Mouse (Mus musculus) small intestine, adult 2 months (tissue): ENCODE results near the gene Commd3.

Source experiments
- CTCF ChIP-seq: fragments of 200-500 bp; IDR thresholded peaks from 2 replicates; pipeline ENCODE4 v1.5.1; 2012; ENCODE audit warnings: low read depth, mild to moderate bottlenecking, control low read depth, inconsistent platforms, low read length, moderate library complexity, mixed read lengths; ENCODE audit not compliant: insufficient replicate concordance, insufficient read length; ENCODE audit errors: extremely low read depth
- POLR2A ChIP-seq: fragments of 200-500 bp; IDR thresholded peaks from 2 replicates; pipeline ENCODE4 v1.6.1; 2012; ENCODE audit warnings: low read depth, mild to moderate bottlenecking, control low read depth, inconsistent platforms, low read length, moderate library complexity

DNA sequence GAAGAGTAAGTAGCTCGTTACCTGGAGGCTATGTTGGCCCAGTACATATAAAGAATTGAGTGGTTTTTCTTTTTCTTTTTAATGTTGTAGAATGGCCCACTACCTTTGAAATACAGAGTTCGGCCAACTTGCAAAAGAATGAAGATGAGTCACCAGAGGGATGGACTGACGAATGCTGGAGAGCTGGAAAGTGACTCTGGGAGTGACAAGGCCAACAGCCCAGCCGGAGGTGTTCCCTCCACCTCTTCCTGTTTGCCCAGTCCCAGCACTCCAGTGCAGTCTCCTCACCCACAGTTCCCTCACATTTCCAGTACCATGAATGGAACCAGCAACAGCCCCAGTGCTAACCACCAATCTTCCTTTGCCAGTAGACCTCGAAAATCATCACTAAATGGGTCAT lies 11.9 kb downstream of the Commd3 start:
- TF ChIP-seq POLR2A (no peak), CTCF (no peak)
